In genomic region chr5:24843841-24844240, GRCm38 (mm10) we compare ENCODE assay signal across 10 mouse cellular contexts. TPM values are rescaled to one million over a fixed set of nuclear protein-coding genes. Genes with fewer than 3 reads are reported as not detected.
DNase-seq lines count a peak whose midpoint lies in the region; ATAC-seq and TF ChIP-seq lines count a peak whose summit lies in the region.
"Had no signal": no experiment of that assay in that cellular context is flagged by ENCODE, and none has a peak within 500 bp of the region (broad histone marks: within the 10 kb centered on the region; RNA-seq: fewer than 3 reads in every experiment).

No protein-coding gene starts in this region.

- no peak for TF ChIP-seq POLR2A in myocyte (IDR thresholded peaks at IDR 0.05; ENCODE audit: insufficient read length, low read depth)

- H3ac ChIP-seq in myocyte (ENCODE audit: control insufficient read depth, insufficient read length) = no peak overlapping the region

- WGBS in forebrain, embryonic 12.5 days = 87% methylated on average over 5 of the region's 5 CpGs
- 91% methylated on average over 5 of the region's 5 CpGs for WGBS in forebrain, embryonic 11.5 days
- 88% methylated on average over 5 of the region's 5 CpGs for WGBS in liver, embryonic 11.5 days
- 94% methylated on average over 5 of the region's 5 CpGs for WGBS in hindbrain, embryonic 14.5 days

- peaks cover 30% of the 10 kb centered on the region for H3K79me2 ChIP-seq in myocyte (ENCODE audit: control insufficient read depth, insufficient read depth)

- no peaks in the 10 kb centered on the region for H3K9me3 ChIP-seq in forebrain, embryonic 12.5 days
- no peaks in the 10 kb centered on the region for H3K9me3 ChIP-seq in forebrain, embryonic 11.5 days (ENCODE audit: control insufficient read depth, low read length)
- H3K9me3 ChIP-seq in liver, embryonic 11.5 days (ENCODE audit: control insufficient read depth, low read length) = no peaks in the 10 kb centered on the region
- no peaks in the 10 kb centered on the region for H3K9me3 ChIP-seq in hindbrain, embryonic 14.5 days (ENCODE audit: control insufficient read depth, low read length)

- no peak for DNase-seq in forebrain, embryonic 11.5 days (ENCODE audit: low spot score)
- DNase-seq in liver, embryonic 11.5 days (ENCODE audit: low spot score) = no peak
- no peak for DNase-seq in liver
- DNase-seq in hindbrain, embryonic 14.5 days (ENCODE audit: low spot score) = no peak
- DNase-seq in urinary bladder, adult 2 months (ENCODE audit: low spot score) = no peak
- no peak for DNase-seq in heart, adult 18-20 months
- DNase-seq: kidney, adult 2 months; right cerebral cortex, postnatal 14 days had no signal

- no peaks in the 10 kb centered on the region for H3K36me3 ChIP-seq in forebrain, embryonic 12.5 days (replicated peaks)
- no peaks in the 10 kb centered on the region for H3K36me3 ChIP-seq in forebrain, embryonic 11.5 days (ENCODE audit: control insufficient read depth, insufficient read depth, low read length)
- no peaks in the 10 kb centered on the region for H3K36me3 ChIP-seq in liver, embryonic 11.5 days (ENCODE audit: control insufficient read depth, insufficient read depth, low read length)
- no peaks in the 10 kb centered on the region for H3K36me3 ChIP-seq in hindbrain, embryonic 14.5 days (replicated peaks; ENCODE audit: control insufficient read depth, insufficient read depth)
- no peaks in the 10 kb centered on the region for H3K36me3 ChIP-seq in myocyte (ENCODE audit: control insufficient read depth, insufficient read depth)

- H3K4me3 ChIP-seq in forebrain, embryonic 12.5 days (replicated peaks) = no peak overlapping the region
- no peak overlapping the region for H3K4me3 ChIP-seq in forebrain, embryonic 11.5 days (ENCODE audit: low read depth, low read length)
- H3K4me3 ChIP-seq in liver, embryonic 11.5 days (ENCODE audit: low read depth, low read length) = no peak overlapping the region
- H3K4me3 ChIP-seq in hindbrain, embryonic 14.5 days (replicated peaks; ENCODE audit: low read length) = no peak overlapping the region
- peak overlapping the region; percentile 89 for H3K4me3 ChIP-seq in myocyte

- H3K27ac ChIP-seq in forebrain, embryonic 12.5 days = no peak overlapping the region
- H3K27ac ChIP-seq in forebrain, embryonic 11.5 days (ENCODE audit: low read depth, low read length) = no peak overlapping the region
- H3K27ac ChIP-seq in liver, embryonic 11.5 days (ENCODE audit: low read depth, low read length) = peak overlapping the region; percentile 100; the same call in 1 of the 2 replicates
- H3K27ac ChIP-seq in hindbrain, embryonic 14.5 days = peak overlapping the region; percentile 92; the same call in 1 of the 2 replicates

- peaks cover 27% of the 10 kb centered on the region for H3K4me1 ChIP-seq in forebrain, embryonic 12.5 days
- H3K4me1 ChIP-seq in forebrain, embryonic 11.5 days (replicated peaks; ENCODE audit: control insufficient read depth, insufficient read depth, low read length) = peaks cover 9% of the 10 kb centered on the region
- peaks cover 27% of the 10 kb centered on the region for H3K4me1 ChIP-seq in liver, embryonic 11.5 days (replicated peaks; ENCODE audit: control insufficient read depth, insufficient read depth, low read length)
- peaks cover 26% of the 10 kb centered on the region for H3K4me1 ChIP-seq in hindbrain, embryonic 14.5 days (replicated peaks; ENCODE audit: control insufficient read depth, insufficient read depth, low read length)

- no peak for ATAC-seq in forebrain, embryonic 12.5 days (ENCODE audit: low FRiP score)
- no peak for ATAC-seq in forebrain, embryonic 11.5 days (replicated peaks; ENCODE audit: low FRiP score)
- ATAC-seq in liver, embryonic 11.5 days (replicated peaks; ENCODE audit: low FRiP score) = no peak
- ATAC-seq in hindbrain, embryonic 14.5 days (ENCODE audit: low FRiP score) = no peak

- H3K4me2 ChIP-seq in forebrain, embryonic 12.5 days = no peak overlapping the region
- H3K4me2 ChIP-seq in forebrain, embryonic 11.5 days (ENCODE audit: low read depth, low read length, severe bottlenecking) = no peak overlapping the region
- peak overlapping the region; percentile 93 for H3K4me2 ChIP-seq in liver, embryonic 11.5 days
- peak overlapping the region; percentile 82; the same call in 1 of the 2 replicates for H3K4me2 ChIP-seq in hindbrain, embryonic 14.5 days (replicated peaks)
- peak overlapping the region; percentile 95 for H3K4me2 ChIP-seq in myocyte (ENCODE audit: low read depth)

- H3K9ac ChIP-seq in forebrain, embryonic 12.5 days = 0 out of 2 replicates have a peak overlapping the region, but pooled peaks have one; percentile 69
- no peak overlapping the region for H3K9ac ChIP-seq in forebrain, embryonic 11.5 days (ENCODE audit: low read length)
- H3K9ac ChIP-seq in liver, embryonic 11.5 days (ENCODE audit: low read depth, low read length) = no peak overlapping the region
- H3K9ac ChIP-seq in hindbrain, embryonic 14.5 days = peak overlapping the region; percentile 62; the same call in 1 of the 2 replicates

- no peaks in the 10 kb centered on the region for H3K27me3 ChIP-seq in forebrain, embryonic 12.5 days
- H3K27me3 ChIP-seq in forebrain, embryonic 11.5 days (ENCODE audit: control insufficient read depth, insufficient read depth, low read length) = no peaks in the 10 kb centered on the region
- no peaks in the 10 kb centered on the region for H3K27me3 ChIP-seq in liver, embryonic 11.5 days (replicated peaks; ENCODE audit: control insufficient read depth, insufficient read depth, low read length)
- no peaks in the 10 kb centered on the region for H3K27me3 ChIP-seq in hindbrain, embryonic 14.5 days (ENCODE audit: control insufficient read depth, insufficient read depth, low read length)
- no peaks in the 10 kb centered on the region for H3K27me3 ChIP-seq in myocyte (ENCODE audit: control insufficient read depth, insufficient read depth, insufficient read length)

TF ChIP-seq in myocyte, 11 proteins besides CTCF, POLR2A, EP300 and RAD21:
- TF ChIP-seq MAX (IDR thresholded peaks at IDR 0.05; ENCODE audit: low read depth) (no peak), POLR2AphosphoS2 (IDR thresholded peaks at IDR 0.05; ENCODE audit: insufficient read length, low read depth) (no peak), SRF (IDR thresholded peaks at IDR 0.05; ENCODE audit: control insufficient read depth, insufficient read length, low read depth) (no peak), TCF3 (IDR thresholded peaks at IDR 0.05; ENCODE audit: insufficient read length, low read depth) (no peak), USF1 (IDR thresholded peaks at IDR 0.05; ENCODE audit: low read depth) (no peak), MYOD1 (IDR thresholded peaks at IDR 0.05; ENCODE audit: control insufficient read depth in 1 of 3, insufficient read length in 2 of 3, low read depth in 2 of 3) (no peak), CEBPB (IDR thresholded peaks at IDR 0.05; ENCODE audit: insufficient read depth, poor library complexity, severe bottlenecking) (no peak), REST (IDR thresholded peaks at IDR 0.05; ENCODE audit: insufficient read depth, insufficient read length) (no peak), E2F4 (IDR thresholded peaks at IDR 0.05; ENCODE audit: insufficient read depth) (no peak), MYOG (IDR thresholded peaks at IDR 0.05; ENCODE audit: control insufficient read depth in 1 of 3, insufficient read depth in 1 of 3, insufficient read length in 2 of 3, low read depth in 2 of 3) (no peak), TCF12 (IDR thresholded peaks at IDR 0.05; ENCODE audit: insufficient read depth, poor library complexity, severe bottlenecking) (no peak)

RNA-seq across cellular contexts. Expression of gene Rheb, which starts 1.4 kb away (rescaled TPM):
- polyA plus RNA-seq in forebrain, embryonic 12.5 days (2016; fragmentation: Nextera tagmentation; extraction: Ambion mirVana) = 188 and 201 TPM in 2 replicates
- polyA plus RNA-seq in forebrain, embryonic 11.5 days (2014; fragmentation: Nextera tagmentation; extraction: Ambion mirVana) = 189 and 202 TPM in 2 replicates
- polyA plus RNA-seq in liver, embryonic 11.5 days (2014; fragmentation: Nextera tagmentation; extraction: Ambion mirVana) = 168 and 169 TPM in 2 replicates
- polyA plus RNA-seq in hindbrain, embryonic 14.5 days (2014; fragmentation: Nextera tagmentation; extraction: Ambion mirVana) = 235 and 245 TPM in 2 replicates
- 64.4 TPM for polyA plus RNA-seq in myocyte (2012; fragmentation: generic; extraction: Trizol)
- polyA plus RNA-seq in urinary bladder, adult 2 months (2012; rRNA removed) = 104 and 112 TPM in 2 replicates
- total RNA-seq in heart, adult 18-20 months (2021) = 10 to 100 TPM; 82.6 to 85.7 TPM

Comparison
In these comparisons a context has a peak if more than half of its experiments do, and no peak if none do; other contexts are left out.
1. H3K9ac ChIP-seq: peak in forebrain, embryonic 12.5 days (single experiment) and hindbrain, embryonic 14.5 days (single experiment); none in forebrain, embryonic 11.5 days (single experiment) and liver, embryonic 11.5 days (single experiment).
2. H3K27ac ChIP-seq: peak in liver, embryonic 11.5 days (single experiment) and hindbrain, embryonic 14.5 days (single experiment); none in forebrain, embryonic 12.5 days (single experiment) and forebrain, embryonic 11.5 days (single experiment).
3. H3K4me2 ChIP-seq: peak in liver, embryonic 11.5 days (single experiment), hindbrain, embryonic 14.5 days (single experiment) and myocyte (single experiment); none in forebrain, embryonic 12.5 days (single experiment) and forebrain, embryonic 11.5 days (single experiment).